Mouse (Mus musculus) limb, embryonic 11.5 days (tissue): ENCODE data around the gene Bbs12. TPM values are rescaled to one million over a fixed set of nuclear protein-coding genes. Genes with fewer than 3 reads are reported as not detected.

Experiments
- polyA plus RNA-seq: library from polyadenylated mRNA; unstranded; fragments of >200 nt; fragmentation: Nextera tagmentation; extraction: Ambion mirVana; gene quantifications from 2 replicates; pipeline ENCODE4 v1.2.1, GENCODE M21; 2014

The Bbs12 gene
- polyA plus RNA-seq, 1 experiment from 2014 or later: 11.8 TPM

Other genes with a start within 250 kb of the Bbs12 start
- 0.55 and 0.67 TPM in 2 replicates for gene Adad1, start 249.0 kb upstream of the Bbs12 start, polyA plus RNA-seq
- 0.23 and 0.47 TPM in 2 replicates for gene Il2, start 186.6 kb upstream of the Bbs12 start, polyA plus RNA-seq
- gene Il21, start 79.9 kb upstream of the Bbs12 start, polyA plus RNA-seq: not detected in 2 replicates
- gene Cetn4, start 154 bp downstream of the Bbs12 start, polyA plus RNA-seq: 2.0 and 2.8 TPM in 2 replicates
- gene Fgf2, start 35.8 kb downstream of the Bbs12 start, polyA plus RNA-seq: 1.3 and 1.7 TPM in 2 replicates
- 51.3 and 51.4 TPM in 2 replicates for gene Spata5, start 107.3 kb downstream of the Bbs12 start, polyA plus RNA-seq
- gene Nudt6, start 107.7 kb downstream of the Bbs12 start, polyA plus RNA-seq: 2.8 and 3.5 TPM in 2 replicates